Mouse (Mus musculus): ENCODE measurements around the gene Timm29. TPM values are rescaled to one million over a fixed set of nuclear protein-coding genes. Genes with fewer than 3 reads are reported as not detected.
A peak's percentile ranks its signal among the peaks of the same experiment; 100 is the strongest.
"Not testable (repeated sequence)": the region's sequence is repeated elsewhere in the genome, so short reads cannot be mapped to it uniquely, and the experiment has no call there.

The Timm29 gene
- polyA plus RNA-seq, 1 experiment from 2014 or later: 38.4 TPM

GRCm38 (mm10) chr9:21591127-21591830, 1.2 kb upstream of the Timm29 start:
- WGBS: 87% methylated on average over 6 of the region's 6 CpGs
- Histone ChIP-seq H3K9me3 (no peaks in the 10 kb centered on the region), H3K36me3 (peaks cover 74% of the 10 kb centered on the region), H3K27me3 (ENCODE audit: insufficient read depth, poor library complexity, severe bottlenecking) (no peaks in the 10 kb centered on the region), H3K27ac (no peak overlapping the region), H3K4me3 (peak overlapping the region; percentile 99), H3K4me1 (replicated peaks) (peaks cover 34% of the 10 kb centered on the region)
- DNase-seq (ENCODE audit: low spot score): no peak

- peak overlapping the region; percentile 90 for H3K27ac ChIP-seq
Observed at GRCm38 (mm10) chr9:21591831-21592702, 455 bp upstream of the Timm29 start.

GRCm38 (mm10) chr9:21593122-21593721, 700 bp downstream of the Timm29 start:
- peak overlapping the region; percentile 99 for H3K4me3 ChIP-seq
- H3K27ac ChIP-seq: peak overlapping the region; percentile 90
- H3K4me1 ChIP-seq (replicated peaks): peaks cover 34% of the 10 kb centered on the region
- no peak for DNase-seq (ENCODE audit: low spot score)
- no peaks in the 10 kb centered on the region for H3K27me3 ChIP-seq (ENCODE audit: insufficient read depth, poor library complexity, severe bottlenecking)
- 3% methylated on average over 69 of the region's 69 CpGs for WGBS
- peaks cover 61% of the 10 kb centered on the region for H3K36me3 ChIP-seq
- no peaks in the 10 kb centered on the region for H3K9me3 ChIP-seq

More at GRCm38 (mm10) chr9:21591831-21592702, 455 bp upstream of the Timm29 start:
- no peak for DNase-seq (ENCODE audit: low spot score)
- Histone ChIP-seq H3K36me3 (peaks cover 73% of the 10 kb centered on the region), H3K4me1 (replicated peaks) (peaks cover 34% of the 10 kb centered on the region), H3K9me3 (no peaks in the 10 kb centered on the region), H3K27me3 (ENCODE audit: insufficient read depth, poor library complexity, severe bottlenecking) (no peaks in the 10 kb centered on the region), H3K4me3 (peak overlapping the region; percentile 99)
- WGBS: 21% methylated on average over 17 of the region's 17 CpGs

GRCm38 (mm10) chr9:21594350-21594749, 1.8 kb downstream of the Timm29 start:
- H3K9me3 ChIP-seq; H3K27me3 ChIP-seq (ENCODE audit: insufficient read depth, poor library complexity, severe bottlenecking); DNase-seq (ENCODE audit: low spot score); H3K27ac ChIP-seq: not testable (repeated sequence)
- peaks cover 34% of the 10 kb centered on the region for H3K4me1 ChIP-seq (replicated peaks)
- 93% methylated on average over 8 of the region's 8 CpGs for WGBS
- H3K36me3 ChIP-seq: peaks cover 50% of the 10 kb centered on the region
- peak overlapping the region; percentile 99; the same call in 1 of the 2 replicates for H3K4me3 ChIP-seq

GRCm38 (mm10) chr9:21594838-21595237, 2.3 kb downstream of the Timm29 start:
- DNase-seq (ENCODE audit: low spot score): no peak
- Histone ChIP-seq H3K27me3 (ENCODE audit: insufficient read depth, poor library complexity, severe bottlenecking) (no peaks in the 10 kb centered on the region), H3K4me3 (no peak overlapping the region), H3K27ac (no peak overlapping the region), H3K9me3 (no peaks in the 10 kb centered on the region), H3K36me3 (peaks cover 45% of the 10 kb centered on the region), H3K4me1 (replicated peaks) (peaks cover 34% of the 10 kb centered on the region)
- WGBS: 94% methylated on average over 2 of the region's 2 CpGs

- H3K36me3 ChIP-seq: peaks cover 29% of the 10 kb centered on the region
- DNase-seq (ENCODE audit: low spot score): no peak
- H3K27me3 ChIP-seq (ENCODE audit: insufficient read depth, poor library complexity, severe bottlenecking): no peaks in the 10 kb centered on the region
- H3K9me3 ChIP-seq: no peaks in the 10 kb centered on the region
- H3K27ac ChIP-seq: no peak overlapping the region
- no peak overlapping the region for H3K4me3 ChIP-seq
- peaks cover 17% of the 10 kb centered on the region for H3K4me1 ChIP-seq (replicated peaks)
- 42% methylated on average over 2 of the region's 2 CpGs for WGBS
Observed at GRCm38 (mm10) chr9:21598198-21598597, 5.7 kb downstream of the Timm29 start.

- Histone ChIP-seq H3K36me3 (peaks cover 18% of the 10 kb centered on the region), H3K4me3 (no peak overlapping the region), H3K27ac (no peak overlapping the region), H3K9me3 (no peaks in the 10 kb centered on the region), H3K27me3 (ENCODE audit: insufficient read depth, poor library complexity, severe bottlenecking) (no peaks in the 10 kb centered on the region), H3K4me1 (replicated peaks) (no peaks in the 10 kb centered on the region)
- 78% methylated on average over 3 of the region's 3 CpGs for WGBS
- DNase-seq (ENCODE audit: low spot score): no peak
Observed at GRCm38 (mm10) chr9:21600186-21600585, 7.7 kb downstream of the Timm29 start.

- Histone ChIP-seq H3K9me3 (no peaks in the 10 kb centered on the region), H3K27me3 (ENCODE audit: insufficient read depth, poor library complexity, severe bottlenecking) (no peaks in the 10 kb centered on the region), H3K4me1 (replicated peaks) (no peaks in the 10 kb centered on the region), H3K4me3 (no peak overlapping the region), H3K36me3 (peaks cover 9% of the 10 kb centered on the region), H3K27ac (no peak overlapping the region)
- DNase-seq (ENCODE audit: low spot score): no peak
- WGBS: 89% methylated on average over 2 of the region's 2 CpGs
Observed at GRCm38 (mm10) chr9:21601073-21601472, 8.6 kb downstream of the Timm29 start.

GRCm38 (mm10) chr9:21601722-21602399, 9.3 kb downstream of the Timm29 start:
- peak; percentile 67 for DNase-seq (ENCODE audit: low spot score)
- no peak overlapping the region for H3K27ac ChIP-seq
- no peaks in the 10 kb centered on the region for H3K9me3 ChIP-seq
- 48% methylated on average over 10 of the region's 10 CpGs for WGBS
- peaks cover 2% of the 10 kb centered on the region; the same call in 1 of the 2 replicates for H3K36me3 ChIP-seq
- no peak overlapping the region for H3K4me3 ChIP-seq
- no peaks in the 10 kb centered on the region for H3K27me3 ChIP-seq (ENCODE audit: insufficient read depth, poor library complexity, severe bottlenecking)
- H3K4me1 ChIP-seq (replicated peaks): no peaks in the 10 kb centered on the region

- Histone ChIP-seq H3K36me3 (no peaks in the 10 kb centered on the region), H3K27me3 (ENCODE audit: insufficient read depth, poor library complexity, severe bottlenecking) (no peaks in the 10 kb centered on the region), H3K4me1 (replicated peaks) (no peaks in the 10 kb centered on the region), H3K9me3 (no peaks in the 10 kb centered on the region), H3K27ac (no peak overlapping the region), H3K4me3 (no peak overlapping the region)
- WGBS: 77% methylated on average over 5 of the region's 5 CpGs
- DNase-seq (ENCODE audit: low spot score): no peak
Observed at GRCm38 (mm10) chr9:21604119-21604518, 11.6 kb downstream of the Timm29 start.

GRCm38 (mm10) chr9:21605865-21606264, 13.3 kb downstream of the Timm29 start:
- H3K4me1 ChIP-seq (replicated peaks): no peaks in the 10 kb centered on the region
- no peaks in the 10 kb centered on the region for H3K36me3 ChIP-seq
- H3K27me3 ChIP-seq (ENCODE audit: insufficient read depth, poor library complexity, severe bottlenecking): no peaks in the 10 kb centered on the region
- DNase-seq (ENCODE audit: low spot score): no peak
- no peaks in the 10 kb centered on the region for H3K9me3 ChIP-seq
- H3K4me3 ChIP-seq: no peak overlapping the region
- H3K27ac ChIP-seq: no peak overlapping the region
- WGBS: 76% methylated on average over 5 of the region's 5 CpGs

GRCm38 (mm10) chr9:21606648-21607047, 14.1 kb downstream of the Timm29 start:
- Histone ChIP-seq H3K9me3 (no peaks in the 10 kb centered on the region), H3K4me1 (replicated peaks) (no peaks in the 10 kb centered on the region), H3K4me3 (no peak overlapping the region), H3K27me3 (ENCODE audit: insufficient read depth, poor library complexity, severe bottlenecking) (no peaks in the 10 kb centered on the region), H3K27ac (no peak overlapping the region), H3K36me3 (no peaks in the 10 kb centered on the region)
- 91% methylated on average over 1 of the region's 1 CpGs for WGBS
- no peak for DNase-seq (ENCODE audit: low spot score)
